Mouse (Mus musculus) hindbrain, embryonic 14.5 days (tissue): ENCODE measurements at regions not wholly inside any gene's neighbourhood (a gene's known extent, or its start where the extent isn't known, plus 50 kb on each side); places are given as distances from the start of the nearest gene placed in this dataset.

Source experiments
- ATAC-seq: fragments of 200-750 bp; cut with Nextera tagmentation; 2 replicates; pipeline ENCODE4 v1.8.0; 2017; ENCODE audit warnings: moderate number of reproducible peaks, mild to moderate bottlenecking, moderate TSS enrichment, moderate library complexity; ENCODE audit not compliant: low FRiP score
- DNase-seq: peaks from one replicate; pipeline ENCODE4 v3.0.0-alpha.2; 2015; ENCODE audit warnings: low spot score
- H3K27ac ChIP-seq: fragments of 300-500 bp; sonication (generic); 2 replicates; pipeline ENCODE4 v1.5.1; 2014; ENCODE audit warnings: mild to moderate bottlenecking, moderate library complexity
- H3K27me3 ChIP-seq: fragments of 300-500 bp; sonication (generic); 2 replicates; pipeline ENCODE4 v1.6.1; 2014; ENCODE audit warnings: mild to moderate bottlenecking, low read length, mixed read lengths; ENCODE audit not compliant: control insufficient read depth, insufficient read depth
- H3K36me3 ChIP-seq: fragments of 300-500 bp; sonication (generic); replicated peaks from 2 replicates; pipeline ENCODE4 v1.6.1; 2014; ENCODE audit not compliant: control insufficient read depth, insufficient read depth
- H3K4me1 ChIP-seq: fragments of 300-500 bp; sonication (generic); replicated peaks from 2 replicates; pipeline ENCODE4 v1.6.1; 2014; ENCODE audit warnings: antibody characterized with exemption, low read length, mixed read lengths; ENCODE audit not compliant: control insufficient read depth, insufficient read depth
- H3K4me2 ChIP-seq: fragments of 300-500 bp; sonication (generic); replicated peaks from 2 replicates; pipeline ENCODE4 v1.6.1; 2014; ENCODE audit warnings: mild to moderate bottlenecking, moderate library complexity
- H3K4me3 ChIP-seq: fragments of 300-500 bp; sonication (generic); replicated peaks from 2 replicates; pipeline ENCODE4 v1.5.1; 2014; ENCODE audit warnings: mild to moderate bottlenecking, low read length
- H3K9ac ChIP-seq: fragments of 300-500 bp; sonication (generic); 2 replicates; pipeline ENCODE4 v1.6.1; 2014
- H3K9me3 ChIP-seq: fragments of 300-500 bp; sonication (generic); 2 replicates; pipeline ENCODE4 v1.6.1; 2016; ENCODE audit warnings: low read length; ENCODE audit not compliant: control insufficient read depth
- WGBS: fragments of 180-500 bp; shearing (Covaris S2); extraction: QIAGEN DNeasy Blood & Tissue Kit; methylation state at CpG from one replicate; pipeline ENCODE4 v1.1.7; 2014; 5-methylcytosine and 5-hydroxymethylcytosine counted together

DNA sequence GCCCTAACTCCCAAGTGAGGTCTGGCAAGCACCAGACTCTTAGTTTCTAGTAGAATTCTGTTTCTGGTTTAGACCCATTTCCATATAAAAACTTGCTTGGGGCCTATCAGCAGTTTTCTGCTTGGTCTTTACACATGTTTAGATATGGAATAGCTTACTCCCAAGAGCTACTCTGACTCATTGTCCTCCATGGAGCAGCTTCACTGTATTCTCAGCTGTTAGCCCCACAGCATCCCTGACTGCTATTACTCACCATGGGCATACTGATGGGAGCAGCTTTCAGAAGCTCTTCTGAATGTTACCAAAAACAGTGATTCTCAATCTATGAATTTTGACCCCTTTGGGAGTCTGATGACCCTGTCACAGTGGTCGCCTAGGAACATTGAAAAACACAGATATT is 630.1 kb upstream of the 4930452B06Rik start:
- Histone ChIP-seq H3K27me3 (no peaks in the 10 kb centered on the region), H3K9me3 (peaks cover 10% of the 10 kb centered on the region; the same call in 1 of the 2 replicates), H3K4me2 (no peak overlapping the region), H3K36me3 (no peaks in the 10 kb centered on the region), H3K4me3 (no peak overlapping the region), H3K4me1 (no peaks in the 10 kb centered on the region), H3K27ac (no peak overlapping the region), H3K9ac (no peak overlapping the region)
- no peak for DNase-seq
- no peak for ATAC-seq
- WGBS = 86% methylated on average over 1 of the region's 1 CpGs

DNA sequence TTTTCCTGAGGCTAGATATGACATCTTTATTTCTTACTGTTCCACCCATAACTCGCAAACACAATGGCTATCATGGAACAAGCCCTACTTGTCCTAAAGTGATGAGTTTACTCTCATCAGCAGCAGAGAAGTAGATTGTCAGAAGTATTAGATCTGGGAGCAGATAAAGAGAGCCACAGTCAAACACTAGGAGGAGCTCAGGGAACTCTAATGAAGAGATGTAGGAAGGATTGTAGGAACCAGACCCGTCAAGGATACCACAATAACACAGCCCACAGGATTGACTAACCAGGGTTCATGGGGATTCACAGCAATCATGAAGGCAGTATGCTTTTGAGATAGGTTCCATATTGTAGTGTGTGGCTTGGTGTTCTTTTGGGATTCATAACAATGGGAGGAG is 628.5 kb upstream of the 4930452B06Rik start:
- Histone ChIP-seq H3K4me2 (no peak overlapping the region), H3K4me1 (no peaks in the 10 kb centered on the region), H3K36me3 (no peaks in the 10 kb centered on the region), H3K9me3 (no peaks in the 10 kb centered on the region), H3K27ac (no peak overlapping the region), H3K4me3 (no peak overlapping the region), H3K27me3 (no peaks in the 10 kb centered on the region), H3K9ac (no peak overlapping the region)
- no peak for DNase-seq
- ATAC-seq = no peak
- 78% methylated on average over 2 of the region's 2 CpGs for WGBS

DNA sequence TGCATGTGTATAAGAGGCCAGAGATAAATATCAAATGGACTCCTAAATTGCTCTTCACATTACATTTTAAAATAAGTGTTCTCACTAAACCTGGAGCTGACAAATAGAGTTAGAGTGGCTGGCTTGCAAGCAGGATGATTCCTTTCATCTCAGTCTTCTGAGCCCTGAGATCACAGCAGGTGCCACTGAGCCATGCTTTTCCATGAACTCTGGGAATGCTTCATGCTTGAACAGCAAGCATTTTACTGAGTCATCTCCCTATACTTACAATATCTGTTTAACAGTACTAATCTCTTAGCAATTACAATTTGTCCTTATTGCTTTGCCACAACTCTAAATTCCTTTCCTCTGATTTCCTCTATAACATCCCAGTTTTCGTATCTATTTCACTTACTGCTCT is 622.1 kb upstream of the 4930452B06Rik start:
- 82% methylated on average over 1 of the region's 1 CpGs for WGBS
- ATAC-seq (no peak), DNase-seq (no peak)
- Histone ChIP-seq H3K9ac (no peak overlapping the region), H3K4me2 (no peak overlapping the region), H3K36me3 (no peaks in the 10 kb centered on the region), H3K4me1 (no peaks in the 10 kb centered on the region; the same call in 1 of the 2 replicates), H3K4me3 (no peak overlapping the region), H3K27ac (no peak overlapping the region), H3K27me3 (no peaks in the 10 kb centered on the region), H3K9me3 (no peaks in the 10 kb centered on the region)

DNA sequence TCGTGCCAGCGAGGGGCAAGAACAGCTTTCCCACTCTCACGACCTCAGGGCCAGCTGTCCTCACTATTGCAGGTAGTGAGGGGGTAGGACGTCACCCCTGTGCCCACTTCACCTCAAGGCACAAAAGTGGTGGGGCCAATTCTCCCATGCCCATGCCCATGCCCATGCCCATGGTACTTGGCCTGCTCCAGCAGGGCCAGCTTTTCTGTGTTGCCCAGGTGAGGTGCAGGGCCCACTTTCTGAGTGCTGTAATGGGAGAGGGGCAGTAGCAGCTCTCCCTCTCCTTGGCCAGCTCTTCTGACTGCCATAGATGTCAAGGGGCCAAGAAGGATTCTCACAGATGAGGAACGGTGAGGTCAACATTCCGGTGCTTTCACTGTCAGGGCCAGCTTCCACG is 619.6 kb upstream of the 4930452B06Rik start:
- 87% methylated on average over 7 of the region's 7 CpGs for WGBS

DNA sequence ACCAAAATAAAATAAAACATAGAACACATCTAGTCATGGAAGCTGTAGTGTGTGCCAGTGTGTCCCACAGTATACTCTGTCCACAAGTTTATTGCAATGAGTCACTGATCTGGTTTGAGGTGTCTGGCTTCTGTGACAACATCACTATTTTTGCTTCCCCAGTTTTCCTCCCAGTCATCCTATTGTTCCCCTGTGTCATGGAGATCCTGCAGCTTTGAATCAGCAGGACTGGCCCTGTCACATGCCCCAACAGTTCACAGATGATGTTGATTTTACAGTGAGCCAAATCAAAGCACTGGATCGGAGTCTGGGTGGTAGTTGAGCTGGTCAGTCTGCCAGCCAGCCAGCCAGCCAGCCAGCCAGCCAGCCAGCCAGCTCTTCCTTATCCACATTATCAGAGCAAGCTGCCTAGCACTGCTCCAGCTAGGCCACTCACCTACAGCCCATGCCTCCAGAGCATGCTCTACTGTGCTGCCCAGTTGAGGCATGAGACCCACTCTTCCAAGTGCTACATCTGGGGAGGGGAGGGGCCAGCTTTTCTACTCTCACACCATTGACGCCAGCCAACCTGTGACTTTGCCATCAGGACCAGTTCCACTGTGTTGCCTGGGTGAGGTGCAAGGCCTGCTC is 619.1 kb upstream of the 4930452B06Rik start:
- Histone ChIP-seq H3K4me1 (no peaks in the 10 kb centered on the region; the same call in 1 of the 2 replicates), H3K9me3 (no peaks in the 10 kb centered on the region), H3K4me3 (no peak overlapping the region), H3K27me3 (no peaks in the 10 kb centered on the region), H3K36me3 (no peaks in the 10 kb centered on the region), H3K9ac (no peak overlapping the region), H3K27ac (no peak overlapping the region), H3K4me2 (no peak overlapping the region)
- DNase-seq (no peak), ATAC-seq (peak; percentile 40; the same call in 1 of the 2 replicates)
- 79% methylated on average over 2 of the region's 2 CpGs for WGBS

More for the DNA sequence above, 619.6 kb upstream of the 4930452B06Rik start:
- no peak overlapping the region for H3K4me2 ChIP-seq
- no peak overlapping the region for H3K4me3 ChIP-seq
- H3K9me3 ChIP-seq = no peaks in the 10 kb centered on the region
- no peaks in the 10 kb centered on the region for H3K36me3 ChIP-seq
- H3K27ac ChIP-seq = no peak overlapping the region
- no peak overlapping the region for H3K9ac ChIP-seq
- no peak for DNase-seq
- H3K27me3 ChIP-seq = no peaks in the 10 kb centered on the region
- no peaks in the 10 kb centered on the region; the same call in 1 of the 2 replicates for H3K4me1 ChIP-seq
- 0 out of 2 replicates have a peak, but pooled peaks have one; percentile 6 for ATAC-seq

DNA sequence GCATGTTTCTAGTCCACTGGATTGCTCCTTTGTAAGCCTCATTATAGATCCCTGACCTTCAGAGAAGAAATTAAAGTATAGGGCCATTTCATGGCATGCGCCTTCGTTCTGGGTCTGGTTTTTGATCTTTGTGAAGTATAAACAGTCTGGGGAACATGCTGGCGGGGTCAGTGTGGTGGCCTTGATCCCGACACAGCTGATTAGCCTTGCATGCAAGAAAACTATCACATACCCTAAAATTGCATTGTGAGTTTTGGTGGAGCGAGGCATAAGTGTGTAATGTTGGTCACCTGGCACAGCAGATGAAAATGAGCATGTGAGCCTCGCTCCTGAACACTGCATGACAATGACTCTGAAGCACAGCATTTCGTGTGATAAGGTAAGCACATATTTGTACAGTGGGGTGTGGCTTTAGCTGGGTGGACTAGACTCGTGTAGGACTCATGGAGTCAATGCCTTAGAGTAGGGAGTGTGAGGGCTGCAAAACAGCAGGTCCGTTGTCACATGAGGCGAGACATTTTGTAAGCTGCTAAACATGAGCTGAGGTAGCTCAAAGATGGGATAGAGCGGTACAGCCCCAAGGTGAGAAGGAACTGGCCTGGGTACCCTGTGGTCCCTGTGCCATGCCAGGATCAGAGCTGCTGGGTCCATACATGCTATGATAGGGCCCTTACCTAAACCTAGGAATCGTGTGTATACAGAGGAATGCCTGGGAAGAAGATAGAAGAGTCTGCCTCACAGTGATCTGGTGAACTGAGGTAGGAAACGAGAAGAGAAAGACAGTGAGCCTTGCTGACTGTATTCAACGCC is 601.4 kb upstream of the 4930452B06Rik start:
- no peak overlapping the region for H3K27ac ChIP-seq
- WGBS = 83% methylated on average over 14 of the region's 14 CpGs
- H3K9me3 ChIP-seq = no peaks in the 10 kb centered on the region
- H3K27me3 ChIP-seq = no peaks in the 10 kb centered on the region
- ATAC-seq (no peak), DNase-seq (no peak)
- no peaks in the 10 kb centered on the region for H3K36me3 ChIP-seq
- no peaks in the 10 kb centered on the region for H3K4me1 ChIP-seq
- H3K9ac ChIP-seq = no peak overlapping the region
- H3K4me2 ChIP-seq = no peak overlapping the region
- H3K4me3 ChIP-seq = no peak overlapping the region

DNA sequence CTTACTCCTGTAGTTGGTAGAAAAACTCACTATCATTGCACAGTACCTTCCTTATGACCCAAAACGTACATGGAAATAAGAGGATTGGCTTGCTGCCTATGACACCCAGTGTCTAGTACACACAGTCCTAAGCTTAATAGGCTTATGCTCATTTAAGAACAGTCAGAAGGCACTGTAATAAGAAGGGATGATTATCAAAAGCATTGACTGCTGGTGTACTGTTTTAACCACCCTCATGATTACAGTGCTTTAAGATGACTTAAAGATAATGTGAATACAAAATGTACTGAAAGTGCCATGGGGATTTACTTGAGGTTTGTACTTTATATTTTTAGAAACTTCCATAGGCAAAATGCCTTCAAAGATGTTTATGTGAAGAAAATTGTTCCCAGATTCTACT is 586.0 kb upstream of the 4930452B06Rik start:
- no peaks in the 10 kb centered on the region for H3K36me3 ChIP-seq
- H3K4me2 ChIP-seq = no peak overlapping the region
- ATAC-seq (no peak), DNase-seq (no peak)
- no peaks in the 10 kb centered on the region for H3K4me1 ChIP-seq
- no peak overlapping the region for H3K4me3 ChIP-seq
- no peaks in the 10 kb centered on the region for H3K9me3 ChIP-seq
- H3K27ac ChIP-seq = no peak overlapping the region
- no peak overlapping the region for H3K9ac ChIP-seq
- H3K27me3 ChIP-seq = no peaks in the 10 kb centered on the region
- WGBS = 90% methylated on average over 1 of the region's 1 CpGs

DNA sequence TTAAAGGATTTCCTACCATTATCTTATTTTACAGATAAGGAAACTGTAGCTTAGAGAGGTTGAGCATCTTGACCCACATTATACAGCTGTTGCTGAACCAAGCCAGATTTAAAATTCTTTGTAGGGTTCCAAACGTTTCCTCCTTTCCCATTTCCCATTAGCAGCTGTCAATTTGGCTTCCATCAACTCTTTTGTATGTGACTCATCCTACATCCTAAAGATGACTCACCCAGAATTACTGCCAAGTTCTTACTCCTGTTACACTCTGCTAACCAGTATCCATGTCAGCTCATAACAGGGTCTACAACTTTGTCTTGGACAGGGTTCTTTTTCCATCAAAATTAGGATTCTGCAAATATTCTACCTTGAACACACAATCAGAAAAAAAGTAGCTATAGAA is 579.2 kb upstream of the 4930452B06Rik start:
- ATAC-seq (no peak), DNase-seq (no peak)
- H3K4me1 ChIP-seq = 0 out of 2 replicates have a peak, but pooled peaks cover 5% of the 10 kb centered on the region
- H3K4me2 ChIP-seq = no peak overlapping the region
- H3K27ac ChIP-seq = no peak overlapping the region
- H3K4me3 ChIP-seq = no peak overlapping the region
- H3K27me3 ChIP-seq = no peaks in the 10 kb centered on the region
- WGBS = 40% methylated on average over 1 of the region's 1 CpGs
- H3K9ac ChIP-seq = no peak overlapping the region
- no peaks in the 10 kb centered on the region for H3K36me3 ChIP-seq
- H3K9me3 ChIP-seq = no peaks in the 10 kb centered on the region

DNA sequence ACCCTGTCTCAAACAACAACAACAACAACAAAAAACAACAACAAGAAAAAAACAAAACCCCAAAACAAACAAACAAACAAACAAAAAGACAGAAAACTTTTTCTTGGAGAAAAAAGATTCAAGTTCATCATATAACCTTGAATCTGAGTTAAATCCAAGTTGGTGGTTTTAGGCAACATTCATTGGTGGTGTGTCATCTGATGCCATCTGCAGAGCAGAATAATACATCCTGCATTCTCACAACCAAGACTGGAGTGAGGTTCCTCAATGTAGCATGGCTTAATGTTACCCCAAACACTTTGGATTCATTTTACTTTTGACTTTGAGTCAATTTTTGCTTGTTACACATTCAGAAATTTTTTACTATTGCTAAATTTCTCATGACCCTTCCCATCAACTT is 577.3 kb upstream of the 4930452B06Rik start:
- no peaks in the 10 kb centered on the region for H3K36me3 ChIP-seq
- no peak overlapping the region for H3K4me3 ChIP-seq
- H3K27ac ChIP-seq = no peak overlapping the region
- DNase-seq (no peak), ATAC-seq (no peak)
- H3K4me2 ChIP-seq = no peak overlapping the region
- no peaks in the 10 kb centered on the region for H3K27me3 ChIP-seq
- no peak overlapping the region for H3K9ac ChIP-seq
- H3K9me3 ChIP-seq = no peaks in the 10 kb centered on the region
- H3K4me1 ChIP-seq = 0 out of 2 replicates have a peak, but pooled peaks cover 5% of the 10 kb centered on the region
